Mouse (Mus musculus) kidney, adult 2 months (tissue): ENCODE data around the gene Trp73.

Experiments used
- CTCF ChIP-seq: fragments of 200-500 bp; conservative IDR thresholded peaks from 2 replicates; pipeline ENCODE4 v1.5.1; 2011; ENCODE audit warnings: low read depth, mild to moderate bottlenecking, control low read depth, low read length, moderate library complexity, mixed read lengths; ENCODE audit not compliant: insufficient read depth, insufficient read length
- POLR2A ChIP-seq: fragments of 200-500 bp; IDR thresholded peaks from one replicate; pipeline ENCODE4 v1.6.1; 2011; ENCODE audit warnings: low read depth, low read length, control low read depth

- TF ChIP-seq CTCF (no peak), POLR2A (no peak)
Measured at GRCm38 (mm10) chr4:154146342-154146741, 6.3 kb upstream of the Trp73 start.
